Mouse (Mus musculus) mouse embryonic stem cell (cell line): ENCODE results near the gene Tmcc1.

Source experiments
- in situ Hi-C, 2 experiments: fragments of 300-500 bp; cut with MboI; formaldehyde crosslinking; loops; 1 replicate in 1 of 2; 3 replicates in 1 of 2; pipeline ENCODE4 v1.14.3; 2019 to 2020; ENCODE audit warnings: low sequenced_read_pairs in 2 of 2, low pct_unique_long_range_greater_than_20kb in 1 of 2, mixed read lengths in 1 of 2; ENCODE audit not compliant: unreplicated experiment in 1 of 2

The Tmcc1 gene

DNA sequence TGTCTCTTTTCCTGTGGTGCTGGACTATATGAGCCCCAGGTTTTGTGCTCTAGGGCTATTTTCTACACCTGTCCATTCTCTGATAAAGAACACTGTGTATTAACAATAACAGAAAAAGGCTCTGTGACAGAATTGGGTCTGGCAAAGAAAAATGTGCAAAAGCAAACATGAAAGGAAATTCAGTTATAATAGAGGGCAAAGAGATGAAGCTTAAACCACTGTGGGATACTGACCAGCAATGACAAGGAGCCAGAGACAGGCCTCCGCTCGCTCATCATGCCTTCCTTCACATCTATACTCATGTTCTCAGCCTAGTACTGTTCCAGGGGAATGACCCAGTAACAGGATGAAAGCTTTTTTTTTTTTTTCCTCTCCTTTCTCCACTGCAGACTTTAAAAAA, 137.5 kb downstream of the Tmcc1 start:
- in situ Hi-C loops, result no loop called here

DNA sequence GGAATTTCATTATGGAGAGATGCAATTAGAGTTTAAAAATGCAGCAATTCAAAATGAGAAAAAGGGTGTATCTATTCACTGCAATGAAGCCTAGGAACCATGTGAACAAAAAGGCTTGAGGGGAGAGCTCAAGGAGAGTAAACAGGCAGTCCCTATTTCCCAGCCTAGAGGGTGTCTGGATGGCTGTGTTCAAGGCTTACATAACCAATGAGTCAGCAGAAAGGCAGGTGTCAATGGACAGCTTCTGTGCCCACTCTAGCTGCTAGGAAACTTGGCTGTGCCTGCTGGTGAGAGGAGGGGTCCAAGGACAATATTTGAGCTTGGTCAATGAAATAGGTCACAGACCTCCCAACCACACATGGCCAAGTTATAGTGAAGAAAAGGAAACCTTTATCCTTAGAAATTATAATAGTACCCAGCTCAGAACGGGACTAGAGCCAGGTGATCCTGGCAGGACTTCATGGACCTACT, 138.2 kb downstream of the Tmcc1 start:
- in situ Hi-C loops, result no loop called here

DNA sequence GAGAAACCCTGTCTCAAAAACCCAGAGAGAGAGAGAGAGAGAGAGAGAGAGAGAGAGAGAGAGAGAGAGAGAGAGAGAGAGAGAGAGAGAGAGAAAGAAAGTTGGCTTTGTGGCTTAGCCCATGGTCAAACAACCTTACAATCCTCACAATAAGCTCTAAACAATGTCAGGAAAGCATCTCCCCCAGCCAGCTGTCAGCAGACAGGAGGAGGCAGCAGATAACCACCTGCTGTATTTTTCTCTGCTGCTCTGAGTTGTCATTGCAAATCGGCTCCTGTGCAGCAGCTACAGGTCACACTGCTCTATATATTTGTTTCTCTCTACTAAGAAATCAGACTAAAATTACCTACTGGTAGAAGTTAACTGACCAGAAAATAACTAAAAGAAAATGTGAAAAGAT, 145.4 kb downstream of the Tmcc1 start:
- in situ Hi-C loops, result no loop called here

DNA sequence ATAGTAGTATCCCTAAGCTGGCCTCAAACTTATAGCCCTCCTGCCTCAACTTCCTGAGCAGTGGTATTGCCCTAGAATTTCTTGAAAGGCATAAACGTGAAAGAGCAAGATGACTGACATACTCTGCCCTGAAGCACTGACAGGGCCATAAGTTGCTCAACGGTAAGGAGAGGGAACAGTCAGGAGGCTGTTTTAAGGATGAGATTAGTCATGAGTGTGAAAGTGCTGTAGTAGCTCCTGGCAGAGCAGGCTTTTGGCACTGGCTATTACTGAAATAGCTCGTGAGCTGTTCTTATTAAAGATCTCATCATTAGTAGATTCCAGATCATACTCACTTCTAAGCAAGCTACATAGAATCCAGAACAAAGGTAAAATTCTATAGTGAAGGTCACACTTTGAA, 145.9 kb downstream of the Tmcc1 start:
- in situ Hi-C loops, result no loop called here

DNA sequence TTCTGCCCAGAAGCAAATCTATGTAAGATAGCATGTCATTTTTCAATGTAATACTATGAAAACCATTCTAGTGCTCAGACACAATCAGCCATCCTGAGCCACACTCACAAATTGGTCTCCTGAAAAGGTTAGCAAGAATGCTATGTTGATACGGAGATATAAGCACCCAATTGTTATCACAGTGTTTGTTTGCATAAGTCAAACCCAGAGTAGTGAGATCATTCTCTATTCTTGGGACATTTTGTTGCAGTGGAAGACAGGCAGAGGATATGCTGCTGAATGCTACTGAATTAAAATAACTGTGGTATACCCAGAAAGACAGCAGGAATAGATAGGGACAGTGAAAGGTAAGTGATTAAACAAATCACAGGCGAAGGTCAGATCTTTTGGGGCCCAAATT, 149.2 kb downstream of the Tmcc1 start:
- in situ Hi-C loops, result no loop called here

DNA sequence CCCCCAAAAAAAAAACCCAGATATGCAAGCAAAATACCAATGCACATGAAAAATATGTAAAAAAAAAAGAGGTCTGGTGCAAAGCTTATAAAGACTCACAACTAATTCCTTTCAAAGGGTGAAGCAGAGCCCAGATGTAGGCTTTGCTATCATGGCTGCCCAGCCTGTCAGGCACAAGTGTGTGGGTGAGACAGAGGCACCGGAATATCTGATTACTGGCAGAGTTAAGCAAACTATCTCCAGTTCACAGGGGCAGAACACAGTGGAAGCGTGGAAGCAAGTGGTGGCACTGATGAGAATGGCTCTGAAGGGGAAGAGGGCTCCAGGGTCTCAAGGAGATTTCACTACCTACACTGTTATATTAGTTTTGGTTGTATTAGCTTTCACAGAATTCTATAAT, 155.1 kb downstream of the Tmcc1 start:
- in situ Hi-C loops, result no loop called here

DNA sequence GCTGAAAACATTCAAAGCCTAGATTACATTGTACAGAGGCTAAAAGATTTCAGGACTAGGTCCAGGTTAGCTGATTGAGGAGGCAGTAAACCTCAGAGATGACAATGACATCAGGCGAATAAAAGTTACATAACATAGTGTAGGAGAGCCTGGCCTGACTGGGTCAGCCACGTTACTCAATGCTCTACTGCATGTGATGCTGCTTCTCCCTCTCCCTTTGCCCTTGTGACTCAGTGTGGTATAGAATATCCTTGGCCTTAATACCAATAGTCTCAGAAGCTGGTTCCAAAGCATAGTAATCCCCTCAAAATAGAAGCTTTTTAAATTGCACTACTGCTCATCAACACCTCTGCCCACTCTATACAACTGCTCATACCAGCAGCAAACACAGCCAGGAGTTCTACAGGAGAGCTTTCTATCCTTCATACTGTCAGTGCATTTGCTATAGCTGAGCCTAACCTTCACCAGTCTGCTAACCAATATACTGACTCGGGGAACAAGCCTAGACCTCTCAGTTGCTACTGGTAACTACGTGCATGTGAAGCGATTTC, 155.9 kb downstream of the Tmcc1 start:
- in situ Hi-C loops, result no loop called here

DNA sequence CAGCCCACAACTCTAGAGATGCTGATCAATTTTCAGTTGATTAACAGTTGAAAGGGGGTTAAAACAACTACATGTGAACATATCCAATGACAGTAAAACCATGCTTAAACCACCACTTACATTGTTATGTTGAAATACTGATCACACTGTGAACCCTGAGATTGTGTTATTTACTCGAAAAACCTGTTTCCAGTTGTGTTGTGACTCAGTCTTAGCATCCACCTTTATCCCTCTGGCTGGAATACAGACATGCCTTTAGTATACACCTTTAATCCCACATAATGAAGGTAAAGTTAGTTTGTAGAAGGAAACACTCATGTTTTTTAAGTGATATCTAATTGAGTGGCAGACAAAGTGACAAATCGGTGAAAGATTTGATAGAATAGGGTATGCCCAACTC, 156.7 kb downstream of the Tmcc1 start:
- in situ Hi-C loops, result no loop called here

DNA sequence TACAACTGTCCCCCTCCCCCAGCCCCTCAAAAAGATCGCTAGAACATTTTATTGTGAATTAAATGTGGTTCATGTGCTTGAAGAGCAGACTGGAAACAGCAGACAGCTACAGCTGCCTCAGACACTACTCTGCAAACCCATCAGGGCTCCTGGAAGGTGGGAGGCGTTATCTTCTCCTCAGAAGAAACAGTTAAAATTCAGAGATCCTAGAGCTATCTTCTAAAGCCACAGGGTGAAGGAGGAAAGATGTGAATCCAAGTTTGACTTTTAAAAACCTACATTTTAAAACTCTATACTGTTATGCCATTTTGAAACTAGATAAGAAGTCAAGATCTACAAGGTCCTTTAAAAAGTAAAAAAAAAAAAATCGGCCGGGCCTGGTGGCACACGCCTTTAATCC, 162.2 kb downstream of the Tmcc1 start:
- in situ Hi-C loops, result no loop called here

DNA sequence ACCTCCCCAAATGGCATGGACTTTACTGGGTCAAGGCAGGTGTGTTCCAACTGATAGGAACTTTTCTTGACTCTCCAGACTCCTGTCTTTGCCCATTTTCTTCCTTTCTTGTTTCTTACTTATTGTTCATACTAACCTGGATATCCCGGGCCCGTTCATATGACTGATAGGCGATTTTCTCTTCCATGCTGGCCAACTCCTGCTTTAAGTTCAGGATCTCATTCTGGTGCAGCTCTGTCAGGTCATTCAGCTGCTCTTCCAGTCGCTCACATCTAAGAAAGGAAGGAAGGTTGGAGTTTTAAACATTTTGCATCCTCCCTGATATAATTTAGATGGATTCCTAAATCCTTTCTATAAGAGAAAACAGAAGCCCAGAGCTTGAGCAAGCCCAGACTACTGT, 168.6 kb downstream of the Tmcc1 start:
- in situ Hi-C loops, result no loop called here

DNA sequence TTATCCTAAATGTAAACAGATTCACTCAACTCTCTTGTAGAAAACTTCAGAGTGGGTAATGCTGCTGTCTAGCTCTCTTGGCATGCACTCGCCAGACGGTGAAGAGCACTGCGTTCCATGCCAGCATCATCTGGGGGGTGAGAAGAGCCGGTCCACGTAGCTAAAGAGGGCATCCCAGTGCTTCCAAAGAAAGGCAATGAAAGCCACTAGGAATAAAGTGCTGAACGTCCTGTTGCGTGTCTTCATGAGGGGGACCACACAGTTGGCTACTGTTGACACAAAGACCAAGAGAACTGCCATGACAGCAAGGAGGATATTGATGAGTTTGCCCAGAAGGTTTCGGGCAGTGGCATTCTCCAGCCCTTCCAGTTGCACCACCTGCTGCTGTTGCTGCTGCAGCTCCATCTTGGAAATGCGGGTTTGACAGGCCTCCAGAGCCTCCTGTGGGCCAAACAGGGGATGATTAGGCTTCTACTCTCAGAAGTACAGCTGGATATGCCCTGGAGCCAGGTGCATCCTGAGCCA, 171.3 kb downstream of the Tmcc1 start:
- in situ Hi-C loops, result no loop called here

DNA sequence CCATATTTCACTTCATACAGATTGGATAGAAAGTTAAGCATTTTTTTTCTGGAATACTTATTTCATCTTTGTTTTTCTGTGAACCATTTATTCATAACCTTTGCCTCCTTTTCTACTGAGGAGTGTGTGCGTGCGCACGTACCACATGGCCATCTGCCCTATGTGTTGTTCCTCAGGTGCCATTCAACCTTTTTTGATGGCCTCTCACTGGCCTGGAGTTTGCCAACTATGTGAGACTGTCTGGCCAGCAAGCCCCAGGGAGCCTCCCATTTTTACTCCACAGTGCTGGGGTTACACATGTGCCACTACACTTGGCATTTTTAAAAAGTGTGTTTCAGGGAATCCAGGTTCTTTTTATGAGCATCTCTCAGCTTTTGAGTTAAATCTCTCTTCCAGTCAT, 177.4 kb downstream of the Tmcc1 start:
- in situ Hi-C loops, result no loop called here

DNA sequence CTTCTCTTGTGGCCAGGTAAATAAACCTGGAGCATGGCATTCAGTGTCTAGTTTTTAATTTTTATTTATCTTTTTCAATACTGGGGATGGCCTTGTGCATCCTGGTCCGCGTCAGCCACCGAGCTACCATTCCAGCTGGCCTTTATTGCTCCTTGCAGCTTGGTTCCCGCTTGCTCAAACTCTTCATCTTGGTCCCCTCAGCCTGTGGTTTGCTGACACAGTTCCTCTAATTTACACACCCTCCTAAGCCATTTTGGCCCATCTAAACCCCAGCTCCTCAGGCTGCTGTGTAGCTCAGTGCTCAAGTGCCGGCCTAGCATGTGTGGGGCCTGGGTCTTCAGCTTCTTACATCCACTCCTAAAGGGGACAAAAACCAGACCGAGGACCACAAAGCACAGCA, 179.2 kb downstream of the Tmcc1 start:
- in situ Hi-C loops, result loop anchor here in 1 of 2 experiments (5.0 kb wide), 1 partner anchor 118 kb away; no protein-coding TSS in a partner anchor

DNA sequence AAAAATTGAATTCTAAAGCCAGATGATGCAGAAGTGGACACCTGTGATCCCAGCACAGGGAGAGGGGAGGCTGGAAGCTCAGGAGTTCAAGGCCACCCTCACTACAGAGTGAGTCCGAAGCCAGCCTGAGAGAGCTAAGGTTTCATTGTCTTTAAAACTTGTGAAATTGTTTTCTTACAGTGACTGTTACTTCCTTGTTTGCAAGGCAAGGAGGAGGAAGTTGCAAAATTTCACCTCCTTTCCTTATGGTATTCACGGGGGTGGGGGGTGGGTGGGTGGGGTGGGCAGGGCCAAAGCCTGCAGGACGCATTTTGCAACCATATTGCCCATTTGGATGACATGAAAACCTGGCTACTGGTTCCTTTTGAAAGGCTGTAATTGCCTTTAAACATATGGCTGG, 179.6 kb downstream of the Tmcc1 start:
- in situ Hi-C loops, result loop anchor here in 1 of 2 experiments (5.0 kb wide), 1 partner anchor 119 kb away; no protein-coding TSS in a partner anchor

DNA sequence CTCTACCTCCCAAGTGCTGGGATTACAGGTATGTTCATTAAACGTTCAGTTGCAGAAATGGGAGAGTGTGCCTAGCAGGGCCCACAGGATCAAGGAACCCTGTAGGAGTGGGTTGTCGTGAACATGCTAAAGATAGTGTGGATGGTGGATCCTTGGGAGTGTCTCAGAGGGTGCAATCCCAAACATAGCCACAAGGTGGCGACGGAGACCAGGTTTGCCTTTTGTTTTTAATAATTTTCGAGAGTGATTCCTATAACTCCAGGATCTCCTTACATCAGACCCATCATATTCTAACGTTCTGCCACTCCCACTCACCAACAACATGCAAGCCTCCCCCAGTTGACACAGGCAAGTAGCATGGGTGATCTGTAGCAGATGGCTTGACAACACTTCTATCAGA, 182.7 kb downstream of the Tmcc1 start:
- in situ Hi-C loops, result loop anchor here in 1 of 2 experiments (5.0 kb wide), 1 partner anchor 122 kb away; no protein-coding TSS in a partner anchor

DNA sequence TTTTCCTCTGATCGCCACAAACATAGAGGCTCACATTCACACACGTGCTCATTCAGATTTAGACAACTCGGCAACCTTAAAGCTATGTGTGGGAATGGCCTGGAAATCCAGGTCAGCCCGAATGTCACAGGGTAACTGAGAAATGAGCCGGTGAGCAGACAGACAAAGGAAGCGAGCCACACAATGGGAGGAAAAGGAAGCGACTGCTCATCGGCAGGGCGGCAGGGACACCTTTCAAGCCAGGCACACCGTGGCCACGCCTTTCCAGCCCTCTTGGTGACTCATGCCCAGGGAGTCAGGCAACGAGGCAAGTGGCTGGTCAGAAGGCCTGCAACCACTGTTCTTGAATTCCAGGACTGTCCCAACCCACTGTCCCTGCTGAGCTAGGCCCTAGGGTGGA, 183.9 kb downstream of the Tmcc1 start:
- in situ Hi-C loops, result loop anchor here (5.0 to 10.0 kb wide), 2 partner anchors 122 to 125 kb away; no protein-coding TSS in a partner anchor

DNA sequence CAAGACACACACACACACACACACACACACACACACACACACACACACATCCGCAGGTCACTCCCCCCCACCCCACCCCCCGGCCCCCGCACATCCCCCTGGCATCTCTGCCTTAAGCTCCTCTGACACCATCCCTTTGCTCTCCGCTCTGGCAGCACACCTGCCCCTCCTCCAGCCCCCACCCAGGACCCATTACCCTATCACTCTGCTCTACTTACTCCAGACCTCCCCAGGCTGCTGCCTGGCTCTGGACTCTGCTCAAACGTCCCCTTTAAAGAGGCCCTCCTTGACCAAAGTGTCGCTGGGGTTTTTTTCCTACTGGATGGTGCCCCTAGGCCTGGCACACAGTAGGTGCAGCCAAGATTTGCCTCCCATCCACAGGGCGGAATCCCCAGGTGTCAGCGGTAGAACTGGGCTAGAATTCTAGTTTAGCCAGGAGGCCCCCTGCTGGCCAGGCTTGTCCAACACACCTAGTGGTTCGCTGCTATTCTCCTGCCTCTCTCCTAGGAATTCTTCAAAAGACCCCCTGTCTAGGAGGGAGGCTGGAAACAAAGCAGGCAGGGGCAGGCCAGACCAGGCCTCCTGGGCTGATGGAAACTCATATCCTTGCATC, 185.6 kb downstream of the Tmcc1 start:
- in situ Hi-C loops, result loop anchor here (5.0 to 10.0 kb wide), 2 partner anchors 120 to 123 kb away; no protein-coding TSS in a partner anchor

DNA sequence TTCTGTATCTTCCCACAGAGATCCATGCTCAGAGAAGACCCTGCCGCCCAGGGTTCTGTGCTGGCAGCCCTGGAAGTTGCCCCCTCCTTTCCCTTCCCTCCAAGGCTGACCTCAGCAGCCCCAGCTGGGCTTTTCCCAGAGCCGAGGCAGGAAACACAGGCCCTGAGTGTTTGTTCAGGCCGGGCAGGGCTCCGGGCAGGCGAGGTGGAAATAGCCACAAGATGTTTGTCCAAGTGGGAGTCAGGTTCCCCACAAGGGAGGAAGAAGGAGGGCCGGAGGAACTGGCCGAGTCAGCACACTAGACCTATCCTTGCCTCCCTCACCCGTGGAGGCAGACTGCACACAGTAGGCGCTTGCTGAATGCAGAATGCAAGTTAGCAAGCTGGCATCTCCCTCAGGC, 186.6 kb downstream of the Tmcc1 start:
- in situ Hi-C loops, result loop anchor here (5.0 to 10.0 kb wide), 2 partner anchors 119 to 122 kb away; no protein-coding TSS in a partner anchor

DNA sequence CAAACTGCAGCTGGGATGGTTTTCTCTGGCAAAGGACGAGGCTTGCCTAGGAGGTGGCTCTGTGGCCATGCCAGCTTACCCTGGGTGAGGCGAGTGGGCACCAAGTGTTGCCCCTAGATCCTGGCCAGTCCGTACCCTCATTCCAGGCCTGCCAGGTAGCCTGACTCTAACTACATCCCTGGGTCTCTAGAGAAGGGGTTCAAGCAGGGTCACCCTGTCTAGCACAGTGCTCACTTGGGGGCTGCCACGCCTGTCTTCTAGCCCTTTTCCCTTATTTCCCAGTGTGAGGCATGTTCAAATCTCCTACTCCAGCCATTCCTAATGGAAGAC, 187.4 kb downstream of the Tmcc1 start:
- in situ Hi-C loops, result loop anchor here (5.0 to 10.0 kb wide), 2 partner anchors 119 to 121 kb away; no protein-coding TSS in a partner anchor
